Mouse (Mus musculus) lung, adult 2 months (tissue): ENCODE measurements around the gene Abcb5.

Experiments used
- CTCF ChIP-seq: fragments of 200-500 bp; IDR thresholded peaks from 2 replicates; pipeline ENCODE4 v1.5.1; 2011; ENCODE audit warnings: mild to moderate bottlenecking, low read length, control low read depth; ENCODE audit not compliant: insufficient read depth
- POLR2A ChIP-seq: fragments of 200-500 bp; IDR thresholded peaks from 2 replicates; pipeline ENCODE4 v1.6.1; 2011; ENCODE audit warnings: low read depth, mild to moderate bottlenecking, control low read depth, low read length, borderline replicate concordance; ENCODE audit errors: extremely low read depth

- TF ChIP-seq CTCF (no peak), POLR2A (no peak)
Measured at GRCm38 (mm10) chr12:118966321-118966720, at the start of gene Abcb5.
